Mouse (Mus musculus): ENCODE results near the gene Fam98c.

The Fam98c gene

DNA sequence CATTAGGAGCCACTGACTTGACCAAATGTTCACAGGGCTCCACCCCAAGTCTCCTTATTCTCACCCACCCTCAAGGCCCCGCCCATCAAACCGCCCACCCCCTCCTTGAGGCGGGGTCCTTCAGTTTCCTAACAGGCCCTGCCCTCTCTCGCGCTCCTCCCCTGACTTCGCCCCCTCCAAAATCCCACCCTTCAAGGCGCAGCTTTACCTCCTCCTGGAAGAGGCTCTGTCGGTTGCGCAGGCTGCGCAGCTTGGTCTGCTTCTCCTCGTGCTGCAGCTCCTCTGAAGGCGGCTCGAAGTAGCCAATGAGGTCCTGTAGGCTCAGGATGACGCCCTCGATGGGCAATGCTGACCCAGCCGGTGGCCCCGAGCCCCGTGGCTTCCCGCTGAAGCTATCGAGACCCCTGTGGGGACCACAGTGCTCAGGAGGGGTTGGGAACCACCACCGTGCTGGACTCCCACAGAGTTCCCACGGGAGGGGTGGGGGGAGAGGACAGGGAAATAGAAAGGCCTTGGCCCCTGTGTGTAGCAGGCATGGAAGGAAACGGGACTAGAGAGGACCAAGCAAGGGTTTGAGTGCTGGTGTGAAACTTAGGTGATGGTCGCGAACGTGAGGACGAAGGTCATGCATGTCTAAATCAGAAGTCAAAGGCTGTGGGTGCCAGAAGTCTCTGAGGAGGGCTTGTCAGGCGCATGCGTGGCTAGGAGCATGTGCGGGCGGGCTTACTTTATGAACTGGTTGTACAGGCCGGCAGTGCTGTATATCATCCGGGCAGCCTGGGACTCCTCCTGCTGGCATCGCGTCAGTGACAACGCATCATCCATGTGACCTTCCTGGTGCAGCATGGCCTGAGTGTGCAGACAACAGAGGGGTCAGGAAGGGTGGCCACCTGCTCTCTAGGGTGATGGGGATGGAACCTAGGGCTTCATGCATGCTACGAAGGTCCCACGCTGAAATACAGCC, 46.8 kb downstream of the Fam98c start:
- in situ Hi-C loops (cut with MboI, MseI) = loop anchor here (25.0 kb wide), 1 partner anchor 403 kb away; the partner anchor contains the start of gene Sipa1l3

Measured in regulatory T cell (primary cell).